Mouse (Mus musculus) myocyte (in vitro differentiated cells): ENCODE results near the gene Tiam2. TPM values are rescaled to one million over a fixed set of nuclear protein-coding genes. Genes with fewer than 3 reads are reported as not detected.
A peak's percentile ranks its signal among the peaks of the same experiment; 100 is the strongest.

Experiments used
- H3K27me3 ChIP-seq: one replicate; pipeline ENCODE4 v1.6.1; 2011; ENCODE audit not compliant: control insufficient read depth, insufficient read depth, insufficient read length
- H3K36me3 ChIP-seq: one replicate; pipeline ENCODE4 v1.6.1; 2011; ENCODE audit not compliant: control insufficient read depth, insufficient read depth
- H3K4me2 ChIP-seq: one replicate; pipeline ENCODE4 v1.6.1; 2011; ENCODE audit warnings: low read depth, control low read depth
- H3K4me3 ChIP-seq: one replicate; pipeline ENCODE4 v1.5.1; 2011; ENCODE audit warnings: mild to moderate bottlenecking, control low read depth, moderate library complexity
- H3K79me2 ChIP-seq: one replicate; pipeline ENCODE4 v1.6.1; 2011; ENCODE audit not compliant: control insufficient read depth, insufficient read depth
- H3ac ChIP-seq: one replicate; pipeline ENCODE4 v1.6.1; 2011; ENCODE audit not compliant: control insufficient read depth, insufficient read length
- CEBPB ChIP-seq: IDR thresholded peaks from 2 replicates; pipeline ENCODE4 v1.6.1; 2011; ENCODE audit warnings: mild to moderate bottlenecking, moderate library complexity; ENCODE audit not compliant: poor library complexity, insufficient read depth, severe bottlenecking
- E2F4 ChIP-seq: IDR thresholded peaks from one replicate; pipeline ENCODE4 v1.6.1; 2011; ENCODE audit warnings: mild to moderate bottlenecking, control low read depth, moderate library complexity; ENCODE audit not compliant: insufficient read depth
- MAX ChIP-seq: IDR thresholded peaks from one replicate; pipeline ENCODE4 v1.6.1; 2011; ENCODE audit warnings: low read depth, mild to moderate bottlenecking, control low read depth
- MYOD1 ChIP-seq, 3 experiments: IDR thresholded peaks; one replicate each; pipeline ENCODE4 v1.6.1; 2011; ENCODE audit warnings: control low read depth in 2 of 3, low read depth in 2 of 3, mild to moderate bottlenecking in 2 of 3, moderate library complexity in 1 of 3; ENCODE audit not compliant: insufficient read length in 2 of 3, control insufficient read depth in 1 of 3
- MYOG ChIP-seq, 3 experiments: IDR thresholded peaks; one replicate each; pipeline ENCODE4 v1.6.1; 2011; ENCODE audit warnings: control low read depth in 2 of 3, low read depth in 2 of 3, mild to moderate bottlenecking in 2 of 3; ENCODE audit not compliant: insufficient read length in 2 of 3, control insufficient read depth in 1 of 3, insufficient read depth in 1 of 3
- POLR2A ChIP-seq: IDR thresholded peaks from one replicate; pipeline ENCODE4 v1.6.1; 2011; ENCODE audit warnings: low read depth, mild to moderate bottlenecking, control low read depth, moderate library complexity; ENCODE audit not compliant: insufficient read length
- POLR2AphosphoS2 ChIP-seq: IDR thresholded peaks from one replicate; pipeline ENCODE4 v1.6.1; 2011; ENCODE audit warnings: low read depth, control low read depth; ENCODE audit not compliant: insufficient read length
- REST ChIP-seq: IDR thresholded peaks from one replicate; pipeline ENCODE4 v1.6.1; 2011; ENCODE audit warnings: mild to moderate bottlenecking, control low read depth, moderate library complexity; ENCODE audit not compliant: insufficient read depth, insufficient read length
- SRF ChIP-seq: IDR thresholded peaks from one replicate; pipeline ENCODE4 v1.6.1; 2011; ENCODE audit warnings: low read depth; ENCODE audit not compliant: control insufficient read depth, insufficient read length
- TCF12 ChIP-seq: IDR thresholded peaks from one replicate; pipeline ENCODE4 v1.6.1; 2011; ENCODE audit warnings: mild to moderate bottlenecking, control low read depth; ENCODE audit not compliant: poor library complexity, insufficient read depth, severe bottlenecking
- TCF3 ChIP-seq: IDR thresholded peaks from one replicate; pipeline ENCODE4 v1.6.1; 2011; ENCODE audit warnings: low read depth, control low read depth; ENCODE audit not compliant: insufficient read length
- USF1 ChIP-seq: IDR thresholded peaks from one replicate; pipeline ENCODE4 v1.6.1; 2011; ENCODE audit warnings: low read depth, mild to moderate bottlenecking, control low read depth, moderate library complexity
- polyA plus RNA-seq: library from polyadenylated mRNA; unstranded; fragments of >200 nt; fragmentation: generic; extraction: Trizol; gene quantifications from one replicate; pipeline ENCODE4 v1.2.1, GENCODE M21; 2012; ENCODE audit warnings: missing spikeins

Tiam2 gene
- polyA plus RNA-seq, 1 experiment: 7.8 TPM

- Histone ChIP-seq H3K27me3 (no peaks in the 10 kb centered on the region), H3ac (no peak overlapping the region), H3K36me3 (no peaks in the 10 kb centered on the region), H3K79me2 (peaks cover 59% of the 10 kb centered on the region), H3K4me3 (no peak overlapping the region), H3K4me2 (no peak overlapping the region)
- TF ChIP-seq USF1 (no peak), TCF3 (no peak), SRF (no peak), POLR2AphosphoS2 (no peak), TCF12 (no peak), MYOG (IDR thresholded peaks at IDR 0.05; ENCODE audit: control insufficient read depth in 1 of 3, insufficient read depth in 1 of 3, insufficient read length in 2 of 3, low read depth in 2 of 3) (no peak), CEBPB (no peak), POLR2A (no peak)
Observed at GRCm38 (mm10) chr17:3389741-3390140, 63.4 kb downstream of the Tiam2 start.

GRCm38 (mm10) chr17:3393981-3394380, 67.6 kb downstream of the Tiam2 start:
- H3K27me3 ChIP-seq: no peaks in the 10 kb centered on the region
- H3K4me3 ChIP-seq: no peak overlapping the region
- no peak for TF ChIP-seq E2F4
- no peak overlapping the region for H3ac ChIP-seq
- peaks cover 62% of the 10 kb centered on the region for H3K79me2 ChIP-seq
- H3K36me3 ChIP-seq: no peaks in the 10 kb centered on the region
- no peak overlapping the region for H3K4me2 ChIP-seq

- Histone ChIP-seq H3K4me2 (no peak overlapping the region), H3ac (no peak overlapping the region), H3K36me3 (no peaks in the 10 kb centered on the region), H3K4me3 (no peak overlapping the region), H3K27me3 (no peaks in the 10 kb centered on the region), H3K79me2 (peaks cover 66% of the 10 kb centered on the region)
- TF ChIP-seq POLR2A (no peak), SRF (no peak), MYOG (IDR thresholded peaks at IDR 0.05; ENCODE audit: control insufficient read depth in 1 of 3, insufficient read depth in 1 of 3, insufficient read length in 2 of 3, low read depth in 2 of 3) (no peak), TCF3 (no peak), CEBPB (no peak), MYOD1 (IDR thresholded peaks at IDR 0.05; ENCODE audit: control insufficient read depth in 1 of 3, insufficient read length in 2 of 3, low read depth in 2 of 3) (no peak), REST (no peak), TCF12 (no peak), MAX (no peak), POLR2AphosphoS2 (no peak), E2F4 (no peak), USF1 (no peak)
Observed at GRCm38 (mm10) chr17:3394985-3395384, 68.6 kb downstream of the Tiam2 start.

- Histone ChIP-seq H3K4me2 (peak overlapping the region; percentile 68), H3K79me2 (peaks cover 73% of the 10 kb centered on the region), H3ac (no peak overlapping the region), H3K36me3 (no peaks in the 10 kb centered on the region), H3K27me3 (no peaks in the 10 kb centered on the region), H3K4me3 (no peak overlapping the region)
- TF ChIP-seq CEBPB (no peak), REST (no peak), TCF3 (no peak), MYOG (IDR thresholded peaks at IDR 0.05; ENCODE audit: control insufficient read depth in 1 of 3, insufficient read depth in 1 of 3, insufficient read length in 2 of 3, low read depth in 2 of 3) (no peak), USF1 (no peak), MAX (no peak), TCF12 (no peak), E2F4 (no peak), SRF (no peak), POLR2AphosphoS2 (no peak), POLR2A (no peak), MYOD1 (IDR thresholded peaks at IDR 0.05; ENCODE audit: control insufficient read depth in 1 of 3, insufficient read length in 2 of 3, low read depth in 2 of 3) (no peak)
Observed at GRCm38 (mm10) chr17:3396881-3397281, 70.5 kb downstream of the Tiam2 start.

- no peak overlapping the region for H3K4me3 ChIP-seq
- no peaks in the 10 kb centered on the region for H3K36me3 ChIP-seq
- TF ChIP-seq TCF3 (no peak), TCF12 (no peak), MYOD1 (IDR thresholded peaks at IDR 0.05; ENCODE audit: control insufficient read depth in 1 of 3, insufficient read length in 2 of 3, low read depth in 2 of 3) (no peak), POLR2A (no peak), SRF (no peak), CEBPB (no peak), MYOG (IDR thresholded peaks at IDR 0.05; ENCODE audit: control insufficient read depth in 1 of 3, insufficient read depth in 1 of 3, insufficient read length in 2 of 3, low read depth in 2 of 3) (no peak), E2F4 (no peak), MAX (no peak), REST (no peak), USF1 (no peak), POLR2AphosphoS2 (no peak)
- no peaks in the 10 kb centered on the region for H3K27me3 ChIP-seq
- no peak overlapping the region for H3ac ChIP-seq
- H3K79me2 ChIP-seq: peaks cover 74% of the 10 kb centered on the region
- H3K4me2 ChIP-seq: peak overlapping the region; percentile 68
Observed at GRCm38 (mm10) chr17:3397836-3398235, 71.5 kb downstream of the Tiam2 start.
